Mouse (Mus musculus): ENCODE measurements around the gene Wdr12. TPM values are rescaled to one million over a fixed set of nuclear protein-coding genes. Genes with fewer than 3 reads are reported as not detected.

The Wdr12 gene
- total and polyA plus RNA-seq, 3 experiments: 82.7 to 420 (median 94.4) TPM

- peak overlapping the region; percentile 77 for H3K9ac ChIP-seq (ENCODE audit: control insufficient read depth, low read depth, low read length, poor library complexity, severe bottlenecking)
- H3K27ac ChIP-seq (ENCODE audit: control insufficient read depth, low read depth, low read length): no peak overlapping the region
- peak; percentile 26 for DNase-seq (ENCODE audit: low read depth, low spot score)
- H3K4me1 ChIP-seq (ENCODE audit: control insufficient read depth in 1 of 2, insufficient read depth in 2 of 2, low read length in 2 of 2): 0 out of 4 replicates have a peak, but pooled peaks cover 2 to 3% of the 10 kb centered on the region in 2 experiments
- peak overlapping the region; percentile 82 to 98 for H3K4me3 ChIP-seq (ENCODE audit: control insufficient read depth in 1 of 2, insufficient read depth in 1 of 2, low read depth in 2 of 2, low read length in 2 of 2)
- no peaks in the 10 kb centered on the region; a peak in 1 of 4 replicates for H3K36me3 ChIP-seq (ENCODE audit: control insufficient read depth in 1 of 2, insufficient read depth in 2 of 2, low read length in 2 of 2)
- no peak for TF ChIP-seq ELF1 (IDR thresholded peaks at IDR 0.05; ENCODE audit: low read depth, low read length)
- TF ChIP-seq ETS1 (IDR thresholded peaks at IDR 0.05; ENCODE audit: low read depth, low read length): no peak
- TF ChIP-seq MAZ (IDR thresholded peaks at IDR 0.05; ENCODE audit: low read depth, low read length): no peak
- no peak for TF ChIP-seq ZNF384 (IDR thresholded peaks at IDR 0.05; ENCODE audit: low read depth, low read length)
- TF ChIP-seq HCFC1 (IDR thresholded peaks at IDR 0.05; ENCODE audit: low read depth, low read length): no peak
- peaks cover 2 to 5% of the 10 kb centered on the region in 2 experiments; a peak in 3 of 4 replicates for H3K27me3 ChIP-seq (ENCODE audit: control insufficient read depth in 1 of 2, insufficient read depth in 2 of 2, low read length in 2 of 2)
- H3K9me3 ChIP-seq (replicated peaks; ENCODE audit: insufficient read depth, low read length): no peaks in the 10 kb centered on the region
- no peaks in the 10 kb centered on the region; the same call in 1 of the 2 replicates for H3K79me2 ChIP-seq (ENCODE audit: control insufficient read depth, insufficient read depth, low read length, poor library complexity)
These were observed 56.0 kb downstream of the Wdr12 start for GRCm38 (mm10) chr1:60042398-60042795.

GRCm38 (mm10) chr1:60035044-60035443, 63.4 kb downstream of the Wdr12 start:
- Histone ChIP-seq H3K27ac (ENCODE audit: control insufficient read depth, low read depth, low read length) (no peak overlapping the region), H3K4me1 (ENCODE audit: control insufficient read depth in 1 of 2, insufficient read depth in 2 of 2, low read length in 2 of 2) (peaks cover 0 to 4% of the 10 kb centered on the region in 2 experiments; a peak in 2 of 4 replicates), H3K9me3 (replicated peaks; ENCODE audit: insufficient read depth, low read length) (no peaks in the 10 kb centered on the region), H3K27me3 (ENCODE audit: control insufficient read depth in 1 of 2, insufficient read depth in 2 of 2, low read length in 2 of 2) (no peaks in the 10 kb centered on the region), H3K36me3 (ENCODE audit: control insufficient read depth in 1 of 2, insufficient read depth in 2 of 2, low read length in 2 of 2) (no peaks in the 10 kb centered on the region), H3K4me3 (ENCODE audit: control insufficient read depth in 1 of 2, insufficient read depth in 1 of 2, low read depth in 2 of 2, low read length in 2 of 2) (no peak overlapping the region), H3K9ac (ENCODE audit: control insufficient read depth, low read depth, low read length, poor library complexity, severe bottlenecking) (no peak overlapping the region), H3K79me2 (ENCODE audit: control insufficient read depth, insufficient read depth, low read length, poor library complexity) (no peaks in the 10 kb centered on the region)
- TF ChIP-seq NELFE (IDR thresholded peaks at IDR 0.05; ENCODE audit: low read depth, low read length) (no peak), ZKSCAN1 (IDR thresholded peaks at IDR 0.05; ENCODE audit: low read depth, low read length) (no peak), MEF2A (IDR thresholded peaks at IDR 0.05; ENCODE audit: extremely low read depth, insufficient replicate concordance, low read depth, low read length, poor library complexity, severe bottlenecking) (no peak), KAT2A (conservative IDR thresholded peaks at IDR 0.05; ENCODE audit: low read depth, low read length) (no peak)
- DNase-seq (ENCODE audit: low read depth, low spot score): no peak

Other genes with a start within 250 kb of the Wdr12 start
- 11.2 and 17.1 TPM in 2 replicates for gene Fam117b, start 185.6 kb downstream of the Wdr12 start, total RNA-seq (2012; rRNA removed)
- 10 to 100 TPM in 1 of 2 experiments, not detected in 1; 15.5 TPM for gene Fam117b, start 185.6 kb downstream of the Wdr12 start, polyA plus RNA-seq (2012; ENCODE audit: insufficient read depth in 1 of 2, insufficient read length in 2 of 2, low read depth in 1 of 2, low replicate concordance in 2 of 2, missing spikeins in 1 of 2)
- gene Ica1l, start 55.5 kb downstream of the Wdr12 start, total RNA-seq (2012; rRNA removed): 4.9 and 6.1 TPM in 2 replicates
- gene Ica1l, start 55.5 kb downstream of the Wdr12 start, polyA plus RNA-seq (2012; ENCODE audit: insufficient read depth in 1 of 2, insufficient read length in 2 of 2, low read depth in 1 of 2, low replicate concordance in 2 of 2, missing spikeins in 1 of 2): 1 to 10 TPM in 1 of 2 experiments, not detected in 1; 6.2 TPM
- gene Carf, start 398 bp downstream of the Wdr12 start, total RNA-seq (2012; rRNA removed): 3.7 and 3.9 TPM in 2 replicates
- gene Carf, start 398 bp downstream of the Wdr12 start, polyA plus RNA-seq (2012; ENCODE audit: insufficient read depth in 1 of 2, insufficient read length in 2 of 2, low read depth in 1 of 2, low replicate concordance in 2 of 2, missing spikeins in 1 of 2): 1 to 10 TPM in 1 of 2 experiments, not detected in 1; 6.1 TPM
- gene Nbeal1, start 82.0 kb upstream of the Wdr12 start, total RNA-seq (2012; rRNA removed): 2.0 and 2.5 TPM in 2 replicates
- 1 to 10 TPM in 1 of 2 experiments, not detected in 1; 1.5 TPM for gene Nbeal1, start 82.0 kb upstream of the Wdr12 start, polyA plus RNA-seq (2012; ENCODE audit: insufficient read depth in 1 of 2, insufficient read length in 2 of 2, low read depth in 1 of 2, low replicate concordance in 2 of 2, missing spikeins in 1 of 2)
- gene Cyp20a1, start 244.7 kb upstream of the Wdr12 start, total RNA-seq (2012; rRNA removed): 20.2 and 24.0 TPM in 2 replicates
- gene Cyp20a1, start 244.7 kb upstream of the Wdr12 start, polyA plus RNA-seq (2012; ENCODE audit: insufficient read depth in 1 of 2, insufficient read length in 2 of 2, low read depth in 1 of 2, low replicate concordance in 2 of 2, missing spikeins in 1 of 2): 10 to 100 TPM in 1 of 2 experiments, not detected in 1; 14.5 TPM

All from MEL (cell line).